Mouse (Mus musculus) cerebellum, adult 11-12 months (tissue): ENCODE measurements around the gene Vmn1r48.
"Not testable (repeated sequence)": the region's sequence is repeated elsewhere in the genome, so short reads cannot be mapped to it uniquely, and the experiment has no call there.

Source experiments
- DNase-seq: peaks from one replicate; pipeline ENCODE4 v3.0.0; 2022

The Vmn1r48 gene

GRCm38 (mm10) chr6:90036741-90037140 is at the start of gene Vmn1r48:
Gene Vmn1r48 (minus strand): TSS chr6:90036841.
- not testable (repeated sequence) for DNase-seq

GRCm38 (mm10) chr6:90078406-90078805 is 41.8 kb upstream of the Vmn1r48 start, which contains the start of gene Vmn1r49:
Gene Vmn1r49 (minus strand): TSS chr6:90078506.
- DNase-seq, result no peak

- not testable (repeated sequence) for DNase-seq
Measured at GRCm38 (mm10) chr6:90015847-90016246, 20.8 kb downstream of the Vmn1r48 start, which contains the start of gene Vmn1r47. Gene Vmn1r47 (plus strand): TSS chr6:90016147.

GRCm38 (mm10) chr6:89985989-89986388 is 50.7 kb downstream of the Vmn1r48 start:
- DNase-seq, result no peak
